Mouse (Mus musculus) embryonic facial prominence, embryonic 12.5 days (tissue): ENCODE results near the gene Nup214. TPM values are rescaled to one million over a fixed set of nuclear protein-coding genes. Genes with fewer than 3 reads are reported as not detected.
"Not testable (repeated sequence)": the region's sequence is repeated elsewhere in the genome, so short reads cannot be mapped to it uniquely, and the experiment has no call there.

ENCODE experiments used
- ATAC-seq: fragments of 200-750 bp; cut with Nextera tagmentation; 2 replicates; pipeline ENCODE4 v1.8.0; 2017; ENCODE audit not compliant: insufficient number of reproducible peaks, insufficient read depth, low FRiP score, low TSS enrichment
- H3K27ac ChIP-seq: fragments of 300-500 bp; sonication (generic); 2 replicates; pipeline ENCODE4 v1.5.1; 2016; ENCODE audit warnings: mild to moderate bottlenecking
- H3K27me3 ChIP-seq: fragments of 300-500 bp; sonication (generic); 2 replicates; pipeline ENCODE4 v1.6.1; 2016; ENCODE audit warnings: mild to moderate bottlenecking, moderate library complexity
- H3K36me3 ChIP-seq: fragments of 300-500 bp; sonication (generic); 2 replicates; pipeline ENCODE4 v1.6.1; 2016; ENCODE audit warnings: mild to moderate bottlenecking
- H3K4me1 ChIP-seq: fragments of 300-500 bp; sonication (generic); 2 replicates; pipeline ENCODE4 v1.6.1; 2016
- H3K4me2 ChIP-seq: fragments of 300-500 bp; sonication (generic); replicated peaks from 2 replicates; pipeline ENCODE4 v1.6.1; 2016; ENCODE audit warnings: mild to moderate bottlenecking, moderate library complexity
- H3K4me3 ChIP-seq: fragments of 300-500 bp; sonication (generic); 2 replicates; pipeline ENCODE4 v1.5.1; 2016; ENCODE audit warnings: mild to moderate bottlenecking
- H3K9ac ChIP-seq: fragments of 300-500 bp; sonication (generic); 2 replicates; pipeline ENCODE4 v1.6.1; 2016; ENCODE audit warnings: mild to moderate bottlenecking, moderate library complexity
- H3K9me3 ChIP-seq: fragments of 300-500 bp; sonication (generic); 2 replicates; pipeline ENCODE4 v1.6.1; 2016; ENCODE audit warnings: mild to moderate bottlenecking, moderate library complexity
- WGBS: fragments of 180-500 bp; shearing (Covaris S2); methylation state at CpG from one replicate; pipeline ENCODE4 v1.1.7; 2016; 5-methylcytosine and 5-hydroxymethylcytosine counted together
- polyA plus RNA-seq: library from polyadenylated mRNA; unstranded; fragments of >200 nt; fragmentation: Nextera tagmentation; extraction: Ambion mirVana; gene quantifications from 2 replicates; pipeline ENCODE4 v1.2.1, GENCODE M21; 2016

Nup214 gene
- polyA plus RNA-seq, 1 experiment from 2014 or later: 81.1 TPM

DNA sequence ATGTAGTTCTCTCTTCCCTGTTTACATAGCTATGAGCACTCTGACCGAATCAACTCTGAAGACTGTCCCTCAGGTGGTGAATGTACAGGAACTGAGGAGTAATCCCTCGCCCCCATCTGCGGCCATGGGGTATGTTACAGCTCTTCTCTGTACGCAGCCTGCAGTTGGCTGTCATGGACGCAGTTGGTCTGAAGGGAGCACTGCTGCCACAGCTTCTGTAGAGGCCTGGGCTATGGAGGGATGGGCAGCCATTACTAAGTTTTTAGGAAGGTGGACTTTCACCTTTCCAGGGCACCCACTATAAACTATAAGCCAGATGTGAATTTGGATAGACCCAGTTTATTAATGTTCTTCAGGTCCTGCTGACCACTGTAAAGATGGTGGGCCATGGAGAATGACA is 46.0 kb downstream of the Nup214 start:
- no peaks in the 10 kb centered on the region for H3K9me3 ChIP-seq
- no peak overlapping the region for H3K9ac ChIP-seq
- H3K4me3 ChIP-seq: no peak overlapping the region
- H3K36me3 ChIP-seq: peaks cover 91% of the 10 kb centered on the region
- H3K27ac ChIP-seq: no peak overlapping the region
- H3K27me3 ChIP-seq: no peaks in the 10 kb centered on the region
- no peak overlapping the region for H3K4me2 ChIP-seq
- no peaks in the 10 kb centered on the region for H3K4me1 ChIP-seq
- no peak for ATAC-seq
- WGBS: 92% methylated on average over 5 of the region's 5 CpGs

DNA sequence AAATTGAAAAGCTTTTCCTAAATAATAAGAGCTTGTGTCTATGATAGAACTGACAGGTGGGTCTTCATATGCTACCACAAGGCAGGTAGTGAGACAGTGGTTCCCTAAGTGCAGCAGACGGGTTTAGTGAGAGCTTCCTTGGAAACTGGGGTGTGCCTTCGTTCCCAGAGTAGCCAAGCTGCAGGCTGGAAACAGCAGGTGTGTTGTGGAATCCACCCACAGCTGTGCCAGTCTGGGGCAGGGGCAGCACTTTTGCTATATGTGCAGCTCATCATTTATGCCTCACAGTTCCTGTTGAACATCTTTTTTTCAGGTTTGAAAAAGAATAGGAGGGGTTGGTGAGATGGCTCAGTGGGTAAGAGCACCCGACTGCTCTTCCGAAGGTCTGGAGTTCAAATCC is 50.1 kb downstream of the Nup214 start:
- Histone ChIP-seq H3K27me3 (no peaks in the 10 kb centered on the region), H3K9ac (no peak overlapping the region), H3K27ac (no peak overlapping the region), H3K9me3 (no peaks in the 10 kb centered on the region), H3K4me2 (no peak overlapping the region), H3K36me3 (peaks cover 87% of the 10 kb centered on the region), H3K4me3 (no peak overlapping the region), H3K4me1 (no peaks in the 10 kb centered on the region)
- WGBS: 85% methylated on average over 4 of the region's 4 CpGs
- no peak for ATAC-seq

GRCm38 (mm10) chr2:32029636-32030035 is 55.4 kb downstream of the Nup214 start:
- no peak overlapping the region for H3K9ac ChIP-seq
- no peaks in the 10 kb centered on the region for H3K27me3 ChIP-seq
- WGBS: 72% methylated on average over 3 of the region's 3 CpGs
- no peak overlapping the region for H3K4me2 ChIP-seq
- no peak overlapping the region for H3K27ac ChIP-seq
- no peaks in the 10 kb centered on the region for H3K9me3 ChIP-seq
- H3K4me1 ChIP-seq: no peaks in the 10 kb centered on the region
- no peak for ATAC-seq
- peaks cover 88% of the 10 kb centered on the region for H3K36me3 ChIP-seq
- H3K4me3 ChIP-seq: no peak overlapping the region

- Histone ChIP-seq H3K27me3 (no peaks in the 10 kb centered on the region), H3K27ac (no peak overlapping the region), H3K9ac (no peak overlapping the region), H3K4me2 (no peak overlapping the region), H3K4me1 (no peaks in the 10 kb centered on the region), H3K9me3 (no peaks in the 10 kb centered on the region), H3K4me3 (no peak overlapping the region), H3K36me3 (peaks cover 91% of the 10 kb centered on the region)
- WGBS: 86% methylated on average over 6 of the region's 6 CpGs
- no peak for ATAC-seq
These were observed 59.2 kb downstream of the Nup214 start for GRCm38 (mm10) chr2:32033436-32033835.

- Histone ChIP-seq H3K9me3 (no peaks in the 10 kb centered on the region), H3K9ac (no peak overlapping the region), H3K4me1 (no peaks in the 10 kb centered on the region), H3K4me2 (no peak overlapping the region), H3K36me3 (peaks cover 93% of the 10 kb centered on the region), H3K27ac (no peak overlapping the region), H3K27me3 (no peaks in the 10 kb centered on the region), H3K4me3 (no peak overlapping the region)
- 95% methylated on average over 6 of the region's 6 CpGs for WGBS
- ATAC-seq: no peak
These were observed 60.0 kb downstream of the Nup214 start for GRCm38 (mm10) chr2:32034206-32034605.

DNA sequence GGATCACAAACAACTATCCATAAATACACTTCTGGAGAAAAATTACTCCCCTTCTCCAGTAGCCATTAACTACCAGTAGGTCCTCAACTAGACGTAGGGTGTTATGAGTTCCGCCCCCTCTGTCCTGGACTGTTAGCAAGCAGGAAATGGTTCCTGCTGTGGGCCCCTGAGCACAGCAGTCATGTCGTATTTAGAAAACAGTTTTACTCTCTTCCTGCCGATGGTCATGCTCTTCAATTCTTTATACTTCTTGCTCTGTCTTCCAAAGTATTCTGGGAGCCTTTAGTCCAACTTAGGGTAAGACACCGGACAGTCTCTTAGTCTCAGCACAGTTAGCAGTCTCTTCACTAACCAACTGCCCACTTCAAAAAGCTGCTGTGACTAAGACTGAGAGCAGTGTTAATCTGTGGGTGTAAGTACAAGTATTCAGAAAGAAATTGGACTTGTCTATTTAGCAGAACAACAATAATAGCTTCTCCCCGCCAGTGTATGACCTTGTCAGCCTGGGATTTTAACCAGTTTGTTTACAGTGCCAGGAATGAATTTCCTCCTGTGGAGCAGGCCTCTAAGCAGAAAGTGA is 63.1 kb downstream of the Nup214 start:
- Histone ChIP-seq H3K4me3 (no peak overlapping the region), H3K27me3 (no peaks in the 10 kb centered on the region), H3K9me3 (no peaks in the 10 kb centered on the region), H3K27ac (no peak overlapping the region), H3K9ac (no peak overlapping the region), H3K36me3 (peaks cover 94% of the 10 kb centered on the region), H3K4me1 (no peaks in the 10 kb centered on the region), H3K4me2 (no peak overlapping the region)
- no peak for ATAC-seq
- WGBS: 74% methylated on average over 6 of the region's 6 CpGs

DNA sequence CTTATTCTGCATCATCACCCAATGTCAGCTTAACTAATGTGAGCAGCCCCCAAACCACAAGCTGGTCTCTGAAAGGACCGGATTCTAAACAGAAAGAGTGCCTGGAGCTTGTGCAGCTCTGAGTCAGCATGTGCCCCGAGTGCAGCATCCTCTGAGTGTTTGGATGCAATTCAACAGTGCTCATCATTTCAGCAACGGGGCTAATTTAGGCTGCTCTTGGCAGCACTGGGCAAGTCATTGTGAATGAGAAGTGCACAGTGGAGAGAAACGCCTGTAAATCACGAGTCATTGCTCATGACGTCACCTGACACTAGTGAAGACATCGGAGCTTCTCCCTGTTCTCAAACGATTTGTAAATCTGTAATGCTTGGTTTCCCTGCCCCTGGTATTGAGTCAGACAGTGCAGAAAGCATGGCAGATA is 64.4 kb downstream of the Nup214 start:
- H3K27ac ChIP-seq: no peak overlapping the region
- no peak overlapping the region for H3K4me2 ChIP-seq
- H3K4me1 ChIP-seq: no peaks in the 10 kb centered on the region
- 86% methylated on average over 8 of the region's 8 CpGs for WGBS
- H3K36me3 ChIP-seq: peaks cover 91% of the 10 kb centered on the region
- no peaks in the 10 kb centered on the region for H3K27me3 ChIP-seq
- H3K4me3 ChIP-seq: no peak overlapping the region
- no peak overlapping the region for H3K9ac ChIP-seq
- no peak for ATAC-seq
- H3K9me3 ChIP-seq: no peaks in the 10 kb centered on the region

- H3K4me1 ChIP-seq, H3K27ac ChIP-seq, H3K4me2 ChIP-seq, H3K9ac ChIP-seq, H3K9me3 ChIP-seq, ATAC-seq, H3K4me3 ChIP-seq, H3K27me3 ChIP-seq: not testable (repeated sequence)
- H3K36me3 ChIP-seq: peaks cover 88% of the 10 kb centered on the region
- WGBS: 89% methylated on average over 9 of the region's 9 CpGs
These were observed 66.4 kb downstream of the Nup214 start for GRCm38 (mm10) chr2:32040646-32041045.

GRCm38 (mm10) chr2:32041087-32041486 is 66.9 kb downstream of the Nup214 start:
- no peak for ATAC-seq
- no peaks in the 10 kb centered on the region for H3K9me3 ChIP-seq
- H3K4me2 ChIP-seq: no peak overlapping the region
- no peaks in the 10 kb centered on the region for H3K27me3 ChIP-seq
- H3K4me1 ChIP-seq: no peaks in the 10 kb centered on the region
- H3K9ac ChIP-seq: no peak overlapping the region
- no peak overlapping the region for H3K27ac ChIP-seq
- WGBS: 92% methylated on average over 2 of the region's 2 CpGs
- no peak overlapping the region for H3K4me3 ChIP-seq
- H3K36me3 ChIP-seq: peaks cover 90% of the 10 kb centered on the region

GRCm38 (mm10) chr2:32043836-32044235 is 69.6 kb downstream of the Nup214 start:
- ATAC-seq: no peak
- Histone ChIP-seq H3K27ac (no peak overlapping the region), H3K9me3 (no peaks in the 10 kb centered on the region), H3K27me3 (no peaks in the 10 kb centered on the region), H3K9ac (no peak overlapping the region), H3K4me1 (no peaks in the 10 kb centered on the region), H3K4me3 (no peak overlapping the region), H3K4me2 (no peak overlapping the region), H3K36me3 (peaks cover 87% of the 10 kb centered on the region)
- 72% methylated on average over 5 of the region's 5 CpGs for WGBS

- Histone ChIP-seq H3K4me1 (no peaks in the 10 kb centered on the region), H3K36me3 (peaks cover 86% of the 10 kb centered on the region), H3K9me3 (no peaks in the 10 kb centered on the region), H3K4me2 (no peak overlapping the region), H3K27ac (no peak overlapping the region), H3K9ac (no peak overlapping the region), H3K4me3 (no peak overlapping the region), H3K27me3 (no peaks in the 10 kb centered on the region)
- WGBS: 80% methylated on average over 6 of the region's 6 CpGs
- no peak for ATAC-seq
These were observed 71.1 kb downstream of the Nup214 start for GRCm38 (mm10) chr2:32045375-32045774.

DNA sequence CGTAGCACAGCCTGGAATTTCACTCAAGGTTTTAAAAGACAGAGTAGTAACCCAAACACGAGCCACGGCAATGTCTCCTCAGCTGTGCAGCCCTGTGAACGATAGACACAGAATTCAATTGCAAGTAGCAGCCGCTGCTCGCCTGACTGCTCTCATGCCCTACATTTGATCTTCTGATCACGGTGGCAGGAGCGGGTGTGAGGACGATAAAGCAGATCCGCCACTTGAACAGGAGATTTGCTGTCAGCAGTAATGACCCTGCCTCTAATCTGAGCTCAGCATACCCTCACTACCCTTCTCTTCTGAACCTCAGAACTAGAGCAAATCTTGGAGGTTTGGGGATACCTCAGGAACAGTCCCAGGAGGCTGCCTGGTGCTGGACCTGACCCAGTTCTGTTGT is 71.8 kb downstream of the Nup214 start:
- no peak for ATAC-seq
- peaks cover 88% of the 10 kb centered on the region for H3K36me3 ChIP-seq
- no peaks in the 10 kb centered on the region for H3K27me3 ChIP-seq
- 84% methylated on average over 10 of the region's 10 CpGs for WGBS
- no peak overlapping the region for H3K27ac ChIP-seq
- no peaks in the 10 kb centered on the region for H3K9me3 ChIP-seq
- H3K4me1 ChIP-seq: no peaks in the 10 kb centered on the region
- no peak overlapping the region for H3K4me2 ChIP-seq
- no peak overlapping the region for H3K4me3 ChIP-seq
- H3K9ac ChIP-seq: no peak overlapping the region

DNA sequence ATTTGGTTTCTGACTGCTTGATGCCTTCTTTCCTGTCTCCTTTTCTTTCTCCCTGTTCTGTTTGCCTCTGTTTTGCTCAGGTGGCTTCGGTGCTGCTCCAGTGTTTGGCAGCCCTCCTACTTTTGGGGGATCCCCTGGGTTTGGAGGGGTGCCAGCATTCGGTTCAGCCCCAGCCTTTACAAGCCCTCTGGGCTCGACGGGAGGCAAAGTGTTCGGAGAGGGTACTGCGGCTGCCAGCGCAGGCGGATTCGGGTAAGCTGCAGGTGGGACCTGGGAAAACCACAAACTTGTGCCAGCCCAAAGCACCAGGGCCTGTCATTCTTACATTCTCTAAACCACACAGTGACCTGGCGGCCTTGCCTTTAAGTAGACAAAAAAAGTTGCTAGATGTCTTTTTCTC is 73.1 kb downstream of the Nup214 start:
- Histone ChIP-seq H3K36me3 (peaks cover 87% of the 10 kb centered on the region), H3K4me2 (no peak overlapping the region), H3K4me3 (no peak overlapping the region), H3K9me3 (no peaks in the 10 kb centered on the region), H3K9ac (no peak overlapping the region), H3K27me3 (no peaks in the 10 kb centered on the region), H3K27ac (no peak overlapping the region), H3K4me1 (no peaks in the 10 kb centered on the region)
- WGBS: 95% methylated on average over 10 of the region's 10 CpGs
- ATAC-seq: no peak
